Mouse (Mus musculus): ENCODE measurements around the gene Zfp574.

DNA sequence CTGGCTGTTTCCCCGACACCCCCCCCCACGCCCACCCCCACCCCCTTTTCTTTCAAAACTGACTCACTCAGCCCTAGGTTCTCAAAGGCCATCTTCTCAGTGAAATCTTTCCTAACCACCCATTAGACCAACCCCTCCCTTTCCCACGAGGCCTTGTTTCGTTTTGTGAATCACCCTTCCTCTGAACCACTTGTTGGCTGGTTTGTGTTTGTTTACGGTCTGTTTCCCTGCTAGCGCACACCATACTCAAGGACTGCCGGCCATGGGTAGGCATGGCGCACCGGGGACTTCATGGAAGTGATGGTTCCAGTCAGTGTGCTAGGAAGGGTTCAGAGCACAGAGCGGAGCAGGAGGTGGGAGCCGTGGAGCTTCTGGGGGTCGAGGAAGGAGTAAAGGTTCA lies 37.0 kb downstream of the Zfp574 start:
- TF ChIP-seq POLR2A (IDR thresholded peaks at IDR 0.05; ENCODE audit: low read depth, low read length): no peak
- TF ChIP-seq CTCF (IDR thresholded peaks at IDR 0.05; ENCODE audit: extremely low read depth, insufficient read depth, insufficient read length, insufficient replicate concordance): no peak
